Mouse (Mus musculus): ENCODE measurements around the gene Hacd1. TPM values are rescaled to one million over a fixed set of nuclear protein-coding genes. Genes with fewer than 3 reads are reported as not detected.
"Not testable (repeated sequence)": the region's sequence is repeated elsewhere in the genome, so short reads cannot be mapped to it uniquely, and the experiment has no call there.

The Hacd1 gene
- polyA plus RNA-seq (2012; rRNA removed) = 32.3 and 34.7 TPM in 2 replicates

- Histone ChIP-seq H3K4me1 (ENCODE audit: control insufficient read depth, insufficient read depth, low read length) (no peaks in the 10 kb centered on the region), H3K27me3 (ENCODE audit: control insufficient read depth, insufficient read depth, low read length) (no peaks in the 10 kb centered on the region), H3K27ac (ENCODE audit: insufficient read depth, low read length) (peak within 1 kb of the TSS; percentile 95), H3K4me3 (replicated peaks; ENCODE audit: insufficient read depth, low read depth, low read length) (peak within 1 kb of the TSS; percentile 60)
- peak; percentile 84 to 86 for DNase-seq
- WGBS = under 1% methylated on average over 100 of the region's 101 CpGs
- TF ChIP-seq CTCF (IDR thresholded peaks at IDR 0.05; ENCODE audit: borderline replicate concordance, insufficient read depth, low read depth, low read length) = no peak
- TF ChIP-seq POLR2A (IDR thresholded peaks at IDR 0.05; ENCODE audit: borderline replicate concordance, insufficient read depth, low read length) = peak; percentile 68; the same call in 1 of the 2 replicates
Observed at GRCm38 (mm10) chr2:14055566-14056331, at the start of gene Hacd1. TSS of gene Hacd1 (minus strand) at chr2:14056135.

GRCm38 (mm10) chr2:14103924-14104323, 48.0 kb upstream of the Hacd1 start:
- no peak for TF ChIP-seq POLR2A (IDR thresholded peaks at IDR 0.05; ENCODE audit: borderline replicate concordance, insufficient read depth, low read length)
- TF ChIP-seq CTCF (IDR thresholded peaks at IDR 0.05; ENCODE audit: borderline replicate concordance, insufficient read depth, low read depth, low read length) = no peak
- H3K4me3 ChIP-seq (replicated peaks; ENCODE audit: insufficient read depth, low read depth, low read length) = no peak overlapping the region
- H3K27ac ChIP-seq (ENCODE audit: insufficient read depth, low read length) = no peak overlapping the region
- H3K27me3 ChIP-seq (ENCODE audit: control insufficient read depth, insufficient read depth, low read length) = no peaks in the 10 kb centered on the region
- DNase-seq = no peak
- WGBS = 97% methylated on average over 1 of the region's 1 CpGs
- no peaks in the 10 kb centered on the region for H3K4me1 ChIP-seq (ENCODE audit: control insufficient read depth, insufficient read depth, low read length)

- no peak for DNase-seq
- H3K27me3 ChIP-seq (ENCODE audit: control insufficient read depth, insufficient read depth, low read length) = no peaks in the 10 kb centered on the region
- H3K27ac ChIP-seq (ENCODE audit: insufficient read depth, low read length) = no peak overlapping the region
- WGBS = 73% methylated on average over 2 of the region's 2 CpGs
- no peak overlapping the region for H3K4me3 ChIP-seq (replicated peaks; ENCODE audit: insufficient read depth, low read depth, low read length)
- H3K4me1 ChIP-seq (ENCODE audit: control insufficient read depth, insufficient read depth, low read length) = no peaks in the 10 kb centered on the region
- TF ChIP-seq CTCF (IDR thresholded peaks at IDR 0.05; ENCODE audit: borderline replicate concordance, insufficient read depth, low read depth, low read length) (no peak), POLR2A (IDR thresholded peaks at IDR 0.05; ENCODE audit: borderline replicate concordance, insufficient read depth, low read length) (no peak)
Observed at GRCm38 (mm10) chr2:14102603-14103002, 46.7 kb upstream of the Hacd1 start.

GRCm38 (mm10) chr2:14100533-14100932, 44.6 kb upstream of the Hacd1 start:
- Histone ChIP-seq H3K27ac (ENCODE audit: insufficient read depth, low read length) (no peak overlapping the region), H3K27me3 (ENCODE audit: control insufficient read depth, insufficient read depth, low read length) (no peaks in the 10 kb centered on the region), H3K4me1 (ENCODE audit: control insufficient read depth, insufficient read depth, low read length) (no peaks in the 10 kb centered on the region), H3K4me3 (replicated peaks; ENCODE audit: insufficient read depth, low read depth, low read length) (no peak overlapping the region)
- TF ChIP-seq POLR2A (IDR thresholded peaks at IDR 0.05; ENCODE audit: borderline replicate concordance, insufficient read depth, low read length) (no peak), CTCF (IDR thresholded peaks at IDR 0.05; ENCODE audit: borderline replicate concordance, insufficient read depth, low read depth, low read length) (no peak)
- no peak for DNase-seq

- not testable (repeated sequence) for H3K27ac ChIP-seq (ENCODE audit: insufficient read depth, low read length); H3K4me1 ChIP-seq (ENCODE audit: control insufficient read depth, insufficient read depth, low read length); DNase-seq; H3K4me3 ChIP-seq (replicated peaks; ENCODE audit: insufficient read depth, low read depth, low read length); H3K27me3 ChIP-seq (ENCODE audit: control insufficient read depth, insufficient read depth, low read length)
- 91% methylated on average over 9 of the region's 9 CpGs for WGBS
Observed at GRCm38 (mm10) chr2:14078527-14078926, 22.6 kb upstream of the Hacd1 start.

- DNase-seq = no peak
- TF ChIP-seq CTCF (IDR thresholded peaks at IDR 0.05; ENCODE audit: borderline replicate concordance, insufficient read depth, low read depth, low read length) = no peak
- no peak for TF ChIP-seq POLR2A (IDR thresholded peaks at IDR 0.05; ENCODE audit: borderline replicate concordance, insufficient read depth, low read length)
- WGBS = under 1% methylated on average over 38 of the region's 38 CpGs
- Histone ChIP-seq H3K4me1 (ENCODE audit: control insufficient read depth, insufficient read depth, low read length) (no peaks in the 10 kb centered on the region), H3K4me3 (replicated peaks; ENCODE audit: insufficient read depth, low read depth, low read length) (peak overlapping the region; percentile 87), H3K27me3 (ENCODE audit: control insufficient read depth, insufficient read depth, low read length) (no peaks in the 10 kb centered on the region), H3K27ac (ENCODE audit: insufficient read depth, low read length) (peak overlapping the region; percentile 100)
Observed at GRCm38 (mm10) chr2:14074221-14074901, 18.4 kb upstream of the Hacd1 start.

- peak; percentile 89 to 93 for DNase-seq
- H3K27ac ChIP-seq (ENCODE audit: insufficient read depth, low read length) = peak within 1 kb of the TSS; percentile 100
- TF ChIP-seq POLR2A (IDR thresholded peaks at IDR 0.05; ENCODE audit: borderline replicate concordance, insufficient read depth, low read length) (peak; percentile 66; the same call in 1 of the 2 replicates), CTCF (IDR thresholded peaks at IDR 0.05; ENCODE audit: borderline replicate concordance, insufficient read depth, low read depth, low read length) (no peak)
- WGBS = under 1% methylated on average over 50 of the region's 50 CpGs
- H3K27me3 ChIP-seq (ENCODE audit: control insufficient read depth, insufficient read depth, low read length) = no peaks in the 10 kb centered on the region
- peak within 1 kb of the TSS; percentile 87 for H3K4me3 ChIP-seq (replicated peaks; ENCODE audit: insufficient read depth, low read depth, low read length)
- H3K4me1 ChIP-seq (ENCODE audit: control insufficient read depth, insufficient read depth, low read length) = no peaks in the 10 kb centered on the region
Observed at GRCm38 (mm10) chr2:14073362-14074220, 17.7 kb upstream of the Hacd1 start, which contains the start of gene Stam. TSS of gene Stam (plus strand) at chr2:14074098.

All from cerebellum, adult 2 months (tissue).